Mouse (Mus musculus): ENCODE results near the gene Ski.
A peak's percentile ranks its signal among the peaks of the same experiment; 100 is the strongest.

The Ski gene

DNA sequence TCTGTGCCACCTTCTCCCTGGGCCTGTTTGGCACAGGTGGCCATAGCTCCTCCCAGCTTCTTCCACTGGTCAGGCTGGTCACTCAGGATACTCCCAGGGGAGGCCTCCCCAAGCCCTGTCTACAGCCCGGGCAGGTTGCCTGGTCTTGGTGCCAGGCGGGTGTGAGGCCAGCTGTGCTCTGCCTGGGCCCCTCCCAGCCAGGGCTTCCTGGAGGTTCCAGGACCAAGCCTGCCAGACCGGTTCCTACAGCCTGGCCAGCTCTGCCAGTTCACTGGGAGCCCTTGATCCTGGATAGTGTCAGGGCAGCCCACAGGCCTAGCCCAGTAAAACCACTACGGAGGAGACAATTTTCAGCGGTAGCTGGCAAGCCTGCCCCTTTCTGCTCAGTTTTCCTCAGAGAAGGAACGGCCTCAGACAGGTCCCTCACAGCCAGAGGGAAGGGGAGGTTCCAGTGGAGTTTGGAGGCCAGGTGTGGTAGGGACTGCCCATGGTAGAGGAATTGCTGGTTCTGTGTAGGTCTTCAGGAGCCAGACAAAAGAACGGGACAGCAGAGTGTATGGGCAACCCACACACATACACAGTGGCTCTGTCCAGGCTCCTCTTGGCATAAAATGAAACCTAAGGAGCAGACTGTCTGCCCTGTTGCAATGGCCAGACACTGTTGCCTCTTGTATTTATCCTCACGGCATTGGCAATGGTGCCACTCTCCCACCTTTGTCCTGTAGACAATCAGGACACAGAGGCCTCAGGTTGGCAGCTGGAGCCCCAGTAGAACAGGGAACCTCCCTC, 73.3 kb downstream of the Ski start:
- peak; percentile 73 to 85 for DNase-seq

DNA sequence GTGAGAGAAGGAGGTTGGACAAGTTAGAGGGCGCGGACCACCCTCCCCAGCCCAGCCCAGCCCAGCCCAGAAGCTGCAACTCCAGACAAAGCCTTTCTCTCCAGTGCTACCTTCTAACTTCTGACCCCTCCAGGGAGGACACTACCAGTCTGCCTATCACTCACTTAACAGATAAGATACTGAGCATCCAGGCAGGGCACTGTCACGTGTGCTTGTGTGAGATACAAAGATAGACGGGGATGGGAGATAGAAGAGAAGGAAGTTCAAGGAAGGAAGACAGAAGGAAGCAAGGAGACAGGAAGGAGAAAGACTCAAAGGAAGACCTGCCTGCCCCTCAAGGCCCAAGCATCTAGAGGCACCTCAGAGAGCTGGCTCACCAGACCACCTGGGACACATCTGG, 73.9 kb downstream of the Ski start:
- DNase-seq, result no peak

DNA sequence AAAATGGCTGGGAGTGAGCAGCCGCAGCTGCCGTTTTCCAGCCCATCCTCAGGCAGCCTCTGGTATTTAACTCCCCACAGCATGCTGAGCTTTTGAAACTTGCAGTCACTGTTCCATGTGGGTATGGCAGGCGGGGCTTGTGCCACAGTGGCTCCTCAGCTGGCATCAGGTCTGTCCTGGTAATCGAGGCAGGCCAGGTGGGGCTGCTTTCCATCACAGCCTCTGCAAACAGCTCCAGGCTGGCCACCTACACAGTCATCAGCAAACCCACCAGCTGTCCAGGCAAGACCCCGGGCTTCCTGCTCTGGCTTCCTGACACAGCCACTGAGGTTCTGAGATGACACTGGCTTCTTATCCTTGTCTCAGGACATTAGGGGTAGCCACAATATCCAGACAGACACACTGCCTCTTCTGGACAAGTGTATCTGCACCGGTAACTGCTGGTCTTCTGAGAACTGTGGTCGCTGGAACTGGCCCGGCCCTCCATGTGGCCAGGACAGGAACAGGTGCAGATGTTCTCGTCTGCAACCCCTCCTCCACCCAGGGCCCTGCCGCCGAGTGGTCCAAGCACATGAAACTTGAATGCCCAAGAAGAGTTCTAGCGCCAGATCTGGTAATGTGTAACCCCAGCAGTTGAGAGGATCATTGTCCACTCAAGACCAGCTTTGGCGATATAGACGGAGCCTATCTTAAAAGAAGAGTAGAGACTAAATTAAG, 76.1 kb downstream of the Ski start:
- DNase-seq, result peak; percentile 33 to 47

DNA sequence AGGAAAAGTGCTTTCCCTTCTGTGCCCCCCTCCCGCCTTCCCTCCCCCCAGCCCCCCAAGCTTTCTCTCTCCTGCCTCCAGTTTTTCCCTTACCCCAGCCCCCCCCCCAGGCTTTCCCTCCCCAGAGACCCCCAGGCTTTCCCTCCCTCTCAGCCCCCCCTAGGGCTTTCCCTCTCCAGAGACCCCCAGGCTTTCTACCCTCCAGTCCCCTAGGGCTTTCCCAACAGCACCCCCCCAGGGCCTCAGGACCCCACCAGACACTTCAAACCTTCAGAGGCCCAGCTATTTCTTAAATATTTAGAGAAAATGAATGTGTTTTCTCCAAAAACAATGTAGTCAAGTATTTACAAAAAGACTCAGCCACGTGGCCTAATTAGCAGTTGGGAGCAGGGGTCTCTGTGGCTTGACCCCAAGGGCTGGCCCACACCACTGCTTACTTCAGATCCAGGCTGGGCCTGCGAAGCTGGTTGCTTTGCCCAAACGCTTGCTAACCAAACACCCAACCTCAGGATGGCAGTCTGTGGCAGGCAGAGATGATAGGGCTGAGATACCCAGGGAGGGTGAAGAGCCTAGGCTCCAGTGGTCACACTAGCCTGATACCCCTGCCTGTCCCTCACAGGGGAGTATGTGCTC, 77.7 kb downstream of the Ski start:
- peak in 1 of 2 experiments; percentile 38 for DNase-seq

DNA sequence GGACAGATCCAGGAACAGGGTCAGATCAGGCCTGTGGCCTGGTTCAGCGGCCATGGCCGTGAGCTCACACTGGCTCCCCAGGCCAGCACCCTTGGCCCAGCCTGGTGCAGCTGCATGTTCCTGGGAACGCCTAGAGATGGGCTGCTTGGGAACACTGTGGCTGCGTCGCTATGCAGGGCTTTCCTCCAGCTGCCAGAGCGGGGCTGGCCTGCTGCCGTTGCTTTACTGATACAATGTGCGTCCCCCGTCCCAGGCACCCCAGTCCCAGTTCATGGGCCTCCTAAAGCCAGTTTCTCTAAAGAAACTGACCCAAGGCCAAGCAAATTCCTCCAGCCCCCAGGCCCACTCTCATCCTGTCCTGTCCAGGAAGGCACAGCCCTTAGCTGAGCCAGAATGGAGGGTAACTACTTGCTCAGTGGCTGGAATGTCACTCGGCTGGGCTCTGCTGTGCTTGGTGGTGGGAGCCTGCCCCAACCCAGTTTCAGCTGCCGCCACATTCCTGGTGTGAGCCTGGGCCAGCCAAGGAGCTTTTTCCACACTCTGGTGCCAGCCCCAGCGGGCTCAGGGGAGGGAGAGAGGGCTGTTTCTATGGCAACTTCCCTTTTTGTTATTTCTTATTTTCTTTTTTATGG, 78.4 kb downstream of the Ski start:
- peak; percentile 75 to 85 for DNase-seq

DNA sequence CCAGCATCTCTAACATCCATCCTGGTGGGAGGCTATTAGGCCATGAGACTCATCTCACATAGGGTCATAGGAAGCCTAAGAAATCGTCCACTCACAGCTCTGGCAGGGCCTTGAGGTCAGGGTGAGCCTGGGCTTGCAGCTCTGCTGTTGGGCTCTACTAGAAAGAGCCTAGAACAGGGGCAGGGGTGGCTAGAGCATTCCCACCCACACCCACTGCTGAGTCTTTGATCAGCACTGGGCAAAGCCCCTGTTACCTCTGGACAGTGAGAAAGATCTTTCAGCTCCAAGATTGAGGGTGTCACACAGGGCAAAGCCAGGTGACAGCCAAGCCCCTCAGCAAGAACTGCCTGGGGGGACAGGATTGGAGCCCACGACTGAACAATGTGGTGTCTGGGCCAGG, 79.0 kb downstream of the Ski start:
- DNase-seq, result no peak

DNA sequence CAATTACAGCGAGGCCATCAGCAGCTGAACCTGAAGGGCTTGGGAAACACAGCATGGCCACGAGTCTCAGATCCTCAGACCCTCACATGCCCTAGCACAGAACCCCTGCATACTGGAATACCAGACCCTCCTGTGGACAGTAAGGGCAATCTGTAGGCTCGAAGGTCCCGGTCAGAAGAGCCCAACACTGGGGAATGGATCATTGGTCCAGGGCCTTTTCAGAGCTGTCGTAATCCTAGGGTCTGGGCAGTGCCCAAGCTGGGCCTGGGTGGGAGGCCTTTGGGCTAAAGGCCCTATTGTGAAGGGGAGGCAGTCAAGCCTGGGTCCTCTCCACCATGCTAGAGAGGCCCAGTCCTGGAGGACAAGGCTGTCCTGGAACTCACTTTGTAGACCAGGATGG, 79.6 kb downstream of the Ski start:
- DNase-seq, result no peak

DNA sequence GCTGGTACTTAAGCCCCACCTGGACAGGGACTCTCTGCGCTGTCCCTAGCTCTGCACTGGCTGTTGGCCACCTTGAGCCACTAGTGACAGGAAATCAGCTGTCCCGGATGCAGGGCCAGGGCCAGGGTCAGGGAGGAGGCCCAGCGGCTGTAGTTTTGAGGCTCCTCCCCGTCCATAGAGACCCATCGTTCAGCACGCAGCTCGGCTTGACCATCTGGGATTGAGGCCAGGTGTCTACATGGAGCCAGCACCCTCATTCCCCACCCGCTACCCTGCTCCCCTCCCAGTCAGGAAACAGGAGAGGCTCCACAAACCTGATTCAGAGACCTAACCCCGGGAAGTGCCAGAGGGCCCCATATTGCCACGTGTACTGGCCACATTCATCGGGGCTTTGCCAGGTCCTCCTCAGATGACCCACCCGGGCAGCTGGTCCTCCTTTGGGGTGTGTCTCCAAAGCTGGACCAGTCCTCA, 81.6 kb downstream of the Ski start:
- DNase-seq, result peak; percentile 64 to 76

DNA sequence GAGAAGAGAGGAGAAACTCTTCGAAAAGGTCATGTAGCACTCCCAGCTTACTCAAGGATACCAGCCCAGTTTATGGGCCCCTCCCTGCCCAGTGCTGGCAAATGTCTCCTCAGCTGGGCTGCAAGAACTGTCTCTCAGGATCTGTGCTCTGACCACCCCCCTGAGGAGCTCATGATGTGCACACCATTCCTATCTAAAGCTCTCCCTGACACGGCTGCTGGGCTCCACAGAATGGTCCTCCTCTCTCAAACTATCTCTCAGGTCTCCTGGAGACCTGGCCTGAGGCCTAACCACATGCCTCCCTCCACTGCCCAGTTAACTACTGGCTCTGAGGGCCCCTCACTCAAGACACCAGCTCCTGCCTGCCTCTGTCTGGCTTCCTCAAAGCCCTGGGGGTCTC, 82.2 kb downstream of the Ski start:
- DNase-seq, result no peak

DNA sequence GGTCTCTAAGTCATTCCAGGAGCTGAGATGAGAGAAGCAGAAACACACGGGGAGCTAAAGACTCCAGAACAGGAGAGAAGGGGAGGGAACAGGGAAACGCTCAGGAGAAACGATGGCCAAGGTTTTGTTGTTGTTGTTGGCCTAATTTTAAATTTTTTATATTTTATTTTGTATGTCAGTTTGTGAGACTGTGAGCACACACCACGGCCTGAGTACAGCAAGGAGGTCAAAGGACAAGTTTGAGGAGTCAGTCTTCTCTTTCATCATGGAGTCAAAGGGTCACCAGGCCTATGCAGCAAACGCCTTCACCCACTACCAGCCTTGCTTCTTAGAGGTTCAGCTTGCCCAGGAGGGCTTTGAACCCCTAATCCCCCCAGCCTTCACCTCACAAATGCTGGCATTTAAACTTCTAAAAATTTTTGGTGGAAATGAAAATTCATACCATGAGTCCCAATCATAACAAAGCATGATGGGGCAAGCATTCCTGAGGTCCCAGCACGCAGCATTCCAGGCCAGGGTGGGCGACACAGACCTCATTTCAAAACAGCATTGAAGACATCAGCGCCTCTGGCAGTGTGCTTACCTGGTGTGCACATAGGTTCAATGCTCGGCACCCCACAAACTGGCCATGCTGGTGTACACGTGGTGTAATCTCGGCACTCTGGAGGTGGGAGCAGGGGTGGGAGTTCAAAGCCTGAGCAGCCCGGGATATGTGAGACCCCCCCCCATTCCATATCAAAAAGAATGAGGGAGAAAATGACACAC, 82.9 kb downstream of the Ski start:
- DNase-seq, result no peak

DNA sequence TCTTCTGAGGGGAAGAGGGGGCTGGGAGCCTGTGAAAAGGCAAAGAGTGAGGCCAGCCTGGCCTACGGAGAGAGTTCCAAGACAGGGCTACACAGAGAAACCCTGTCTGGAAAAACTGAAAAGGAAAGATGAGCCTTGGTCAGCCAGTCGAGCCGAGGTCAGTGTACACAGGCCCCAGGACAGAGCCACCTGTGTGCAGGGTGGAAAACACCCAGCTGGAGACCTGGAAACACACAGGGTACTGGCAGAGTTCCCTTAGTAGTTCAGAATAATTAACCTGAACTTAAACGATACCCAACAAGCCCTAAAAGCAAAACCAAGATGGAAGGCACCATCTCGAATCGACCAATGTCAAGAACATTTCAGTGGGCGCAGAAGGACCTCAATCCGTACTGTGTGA, 83.9 kb downstream of the Ski start:
- no peak for DNase-seq

DNA sequence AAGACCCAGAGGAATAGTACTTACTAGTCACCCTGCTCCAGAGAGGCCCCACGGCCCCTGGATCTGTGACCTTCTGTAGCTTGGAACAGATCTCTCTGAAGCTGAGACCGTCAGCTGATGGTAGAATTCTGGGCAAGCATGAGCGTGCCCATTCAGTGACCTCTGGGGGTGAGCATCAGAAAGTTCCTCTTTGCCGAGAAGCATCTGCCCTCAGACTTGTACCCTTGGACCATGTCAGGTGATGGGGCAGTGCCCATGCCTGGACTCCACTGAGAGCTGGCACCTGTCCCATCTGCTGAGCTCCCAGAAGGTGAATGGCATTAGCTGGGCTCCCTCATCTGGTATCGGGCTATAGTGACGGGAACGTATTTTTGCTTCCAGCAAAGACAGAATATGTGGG, 84.5 kb downstream of the Ski start:
- DNase-seq, result peak; percentile 57 to 77

DNA sequence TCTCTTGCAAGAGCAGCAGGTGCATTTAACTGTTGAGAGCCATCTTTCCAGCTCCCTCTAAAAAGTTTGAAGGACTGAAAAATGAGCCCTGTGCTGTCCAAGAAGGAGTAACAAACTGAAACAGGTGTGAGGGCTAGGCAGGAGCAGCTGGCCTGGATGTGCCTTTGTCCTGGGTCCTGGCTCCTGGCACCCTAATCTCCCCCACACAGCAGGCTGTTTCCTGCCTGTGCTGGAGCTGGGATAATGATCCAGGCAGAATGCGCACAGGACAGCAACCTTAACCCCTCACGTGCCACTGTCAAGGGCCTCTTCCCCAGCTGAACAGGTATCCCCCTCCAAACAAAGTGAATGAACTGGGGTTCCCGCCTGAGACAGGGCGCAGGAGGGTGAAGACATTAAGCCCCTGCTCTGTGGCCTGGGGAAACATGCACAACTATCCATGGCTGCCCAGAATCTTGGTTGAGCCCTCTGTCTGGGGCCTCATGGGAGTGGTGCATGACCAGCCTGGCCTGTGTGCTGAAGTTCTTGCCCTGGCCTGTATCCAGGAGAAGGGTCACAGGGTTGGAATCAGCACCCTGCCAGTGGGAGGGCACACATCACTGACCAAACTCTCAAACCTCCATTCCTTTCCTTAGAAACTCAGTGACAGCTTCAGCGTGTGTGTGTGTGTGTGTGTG, 86.3 kb downstream of the Ski start:
- peak; percentile 64 to 81 for DNase-seq

DNA sequence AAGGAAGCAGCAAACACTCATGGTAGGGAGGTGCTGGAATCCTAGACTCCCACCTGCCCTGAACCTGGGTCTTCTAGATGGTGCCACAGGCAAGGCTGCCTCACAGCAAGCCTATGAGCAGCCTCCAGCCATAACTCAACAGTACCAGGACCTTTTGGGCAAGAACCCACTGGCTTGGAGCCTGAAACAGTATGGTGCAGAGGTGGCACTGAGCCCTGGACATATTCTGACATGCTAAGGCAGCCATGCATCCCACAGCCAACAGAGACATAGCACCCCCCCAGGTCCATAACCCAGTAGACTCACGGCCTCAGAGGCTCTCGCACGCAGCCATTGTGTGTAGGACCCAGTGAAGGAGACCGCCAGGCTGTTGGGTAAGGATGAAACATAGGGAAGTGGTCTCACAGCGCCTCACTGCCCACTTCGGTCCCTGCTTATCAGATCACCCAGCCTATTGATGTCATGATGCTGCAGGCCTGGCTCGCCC, 87.7 kb downstream of the Ski start:
- no peak for DNase-seq

DNA sequence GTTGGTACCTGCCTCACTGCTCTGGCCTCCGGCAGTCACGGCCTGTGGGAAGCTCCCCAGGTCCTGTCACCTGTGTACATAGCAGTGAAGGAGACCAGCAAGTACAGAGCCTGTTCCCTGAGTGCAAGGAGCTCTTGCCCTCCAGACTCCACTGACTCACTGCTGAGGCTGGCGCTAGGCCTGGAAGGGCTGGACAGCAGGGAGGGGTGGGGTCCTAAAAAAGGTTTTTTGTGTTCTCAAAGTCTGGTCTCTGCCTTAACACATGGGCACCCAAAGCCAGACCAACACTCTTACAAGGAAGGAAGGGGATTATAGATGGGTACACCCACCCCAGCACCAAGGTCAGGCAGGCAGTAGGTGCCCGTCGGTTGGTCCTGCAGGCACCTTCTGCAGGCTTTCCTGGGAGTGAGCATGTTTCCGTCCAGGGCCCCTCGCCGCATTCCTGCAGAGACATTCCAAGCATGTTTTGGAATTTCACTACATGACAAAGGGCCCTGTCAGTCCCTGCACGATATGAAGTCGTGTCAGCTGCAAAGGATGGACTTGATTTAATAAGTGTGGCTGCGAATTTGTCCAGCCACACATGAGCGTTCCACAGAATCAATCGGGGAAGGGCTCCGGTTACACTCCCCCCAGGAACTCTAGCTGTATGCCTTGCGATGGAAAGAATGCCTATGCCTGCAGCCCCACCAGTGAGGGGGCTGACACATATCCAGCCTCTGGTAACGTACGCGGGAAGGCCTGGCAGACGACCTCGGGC, 88.6 kb downstream of the Ski start:
- DNase-seq, result peak; percentile 55 to 70

DNA sequence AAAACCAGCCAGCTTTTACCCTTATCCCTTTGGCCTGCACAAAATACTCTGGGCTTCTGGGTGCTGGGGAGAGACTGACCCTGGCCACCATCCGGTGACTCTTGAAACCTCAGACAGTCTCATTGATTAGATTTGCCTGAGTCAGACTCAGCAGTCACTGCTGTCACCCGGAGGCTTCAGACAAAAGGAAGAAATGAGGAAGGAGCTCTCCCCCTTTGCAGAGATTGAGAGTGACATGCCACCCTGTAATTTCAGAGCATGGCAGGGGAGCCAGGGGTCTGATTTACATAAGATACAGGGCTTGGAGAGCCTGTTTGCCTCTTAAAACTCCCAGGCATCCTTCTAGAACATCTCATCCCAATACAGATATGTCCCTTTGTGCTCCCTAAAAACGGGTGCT, 89.2 kb downstream of the Ski start:
- no peak for DNase-seq

DNA sequence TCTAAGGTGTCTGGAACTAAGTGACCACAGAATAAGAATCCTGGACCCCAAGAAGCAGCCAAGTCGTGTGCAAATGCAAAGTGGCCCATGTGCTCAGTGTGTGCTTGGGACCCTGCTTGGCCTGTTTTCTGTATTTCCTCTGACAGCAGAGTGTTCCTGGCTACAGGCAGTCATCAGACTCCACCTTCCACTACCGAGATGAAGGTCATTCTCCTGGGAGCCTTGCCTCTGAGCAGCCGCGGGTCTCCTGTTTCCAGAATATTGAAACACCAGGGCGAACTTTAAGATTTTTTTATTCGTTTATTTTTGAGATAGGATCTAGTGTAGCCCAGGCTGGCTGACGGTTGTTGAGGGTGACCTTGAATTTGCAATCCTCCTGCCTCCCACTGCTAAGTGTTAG, 91.8 kb downstream of the Ski start:
- DNase-seq, result no peak

DNA sequence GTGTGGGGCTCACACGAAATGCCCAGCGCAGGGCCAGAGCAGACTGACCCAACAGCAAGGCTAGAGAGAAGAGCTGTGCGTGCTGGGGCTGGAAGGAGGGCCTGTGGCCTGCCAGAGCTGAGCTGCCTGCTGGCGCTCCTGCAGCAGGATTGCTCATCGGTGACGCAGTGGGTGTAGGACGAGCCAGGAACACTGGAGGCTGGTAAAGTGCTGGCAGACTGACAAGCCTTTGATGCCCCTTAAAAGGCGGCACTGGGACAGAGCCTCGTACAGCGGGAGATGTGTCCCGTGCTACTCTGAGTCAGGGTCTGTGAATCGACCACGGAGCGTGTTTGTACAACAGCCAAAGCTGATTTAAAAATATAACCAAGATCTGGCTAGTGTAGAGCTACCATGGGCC, 92.4 kb downstream of the Ski start:
- no peak for DNase-seq

DNA sequence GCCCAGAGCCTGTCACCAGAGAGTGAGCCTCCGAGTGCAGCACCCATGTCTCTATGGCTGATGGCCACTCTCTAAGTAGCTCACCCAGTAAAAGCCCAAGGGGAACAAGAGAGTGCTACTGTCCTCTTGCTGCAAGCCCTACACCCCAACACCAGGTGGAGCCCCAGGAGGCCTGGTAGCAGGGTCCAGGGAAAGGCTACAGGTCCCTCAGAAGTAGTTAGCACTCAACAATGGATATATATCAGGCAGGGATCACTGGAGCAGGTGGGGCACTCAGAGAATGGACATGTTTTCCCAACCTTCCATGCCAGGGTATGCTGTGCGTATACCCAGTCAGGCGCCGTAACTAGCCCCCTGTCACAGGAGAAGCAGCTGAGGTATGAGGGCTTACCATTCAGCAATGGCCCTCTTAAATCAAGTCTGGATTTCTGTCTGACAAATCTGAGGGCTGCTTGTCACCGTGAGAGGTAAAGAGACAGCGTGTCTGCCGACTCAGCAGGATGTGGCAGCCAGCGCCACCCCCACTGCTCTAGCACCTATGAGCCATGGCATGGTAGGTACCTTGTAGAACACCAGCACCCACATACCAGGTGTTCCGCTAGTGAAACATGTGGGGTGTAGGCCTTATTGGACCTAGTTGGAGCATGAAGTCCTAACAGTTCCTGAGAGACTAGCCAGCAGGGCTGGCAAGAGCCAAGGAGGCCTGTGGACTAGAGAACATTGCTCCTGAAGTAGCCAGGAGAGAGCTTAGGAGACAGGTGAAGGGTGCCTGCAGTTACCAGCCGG, 93.1 kb downstream of the Ski start:
- DNase-seq, result peak; percentile 48 to 60

DNA sequence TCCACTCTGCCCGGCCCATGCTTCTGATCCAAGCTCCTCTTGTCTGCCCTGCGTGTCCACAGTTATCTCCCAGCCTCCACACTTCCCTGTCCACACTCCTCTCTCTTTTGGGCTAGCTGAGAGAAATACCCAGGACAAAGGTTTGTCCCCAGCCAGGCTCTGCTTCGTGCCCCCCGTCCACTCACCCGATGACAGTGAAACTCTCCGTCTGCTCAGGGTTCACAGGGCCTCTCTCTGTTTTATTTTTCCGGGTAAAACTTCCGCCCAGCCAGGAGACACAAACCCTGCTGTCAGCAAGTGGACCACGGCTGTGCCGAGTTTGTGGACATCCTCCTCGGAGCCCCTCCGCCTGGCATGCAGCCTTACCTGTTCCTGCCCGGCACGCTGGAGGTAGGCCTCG, 94.0 kb downstream of the Ski start:
- DNase-seq, result no peak

All from kidney, postnatal 4 days (tissue).